Mouse (Mus musculus): ENCODE measurements around the gene Col6a5.

GRCm38 (mm10) chr9:105929287-105929686, 31.2 kb downstream of the Col6a5 start:
- no peak for TF ChIP-seq CTCF (conservative IDR thresholded peaks at IDR 0.05 in 1 of 2, IDR thresholded peaks at IDR 0.05 in 1 of 2; ENCODE audit: low read depth in 2 of 2, low read length in 2 of 2)
- no peak for TF ChIP-seq EP300 (IDR thresholded peaks at IDR 0.05; ENCODE audit: low read length)
- no peak for TF ChIP-seq ZNF384 (IDR thresholded peaks at IDR 0.05; ENCODE audit: low read depth, low read length)
- no peak for TF ChIP-seq NELFE (IDR thresholded peaks at IDR 0.05; ENCODE audit: low read depth, low read length)
- no peak for TF ChIP-seq KAT2A (IDR thresholded peaks at IDR 0.05; ENCODE audit: insufficient replicate concordance, low read length)
- no peak for TF ChIP-seq USF2 (conservative IDR thresholded peaks at IDR 0.05; ENCODE audit: low read depth, low read length)
- no peak for TF ChIP-seq MAX (IDR thresholded peaks at IDR 0.05; ENCODE audit: low read length)
- TF ChIP-seq ZKSCAN1 (IDR thresholded peaks at IDR 0.05; ENCODE audit: borderline replicate concordance, low read depth, low read length): no peak
- TF ChIP-seq MAZ (IDR thresholded peaks at IDR 0.05; ENCODE audit: low read depth, low read length): no peak
- TF ChIP-seq POLR2A (IDR thresholded peaks at IDR 0.05; ENCODE audit: low read depth, low read length): no peak
- TF ChIP-seq MYC (IDR thresholded peaks at IDR 0.05; ENCODE audit: low read depth, low read length): no peak
- no peak for TF ChIP-seq MXI1 (IDR thresholded peaks at IDR 0.05; ENCODE audit: low read depth, low read length)
- no peak for TF ChIP-seq RAD21 (IDR thresholded peaks at IDR 0.05; ENCODE audit: low read depth, low read length)
- no peak for TF ChIP-seq ELF1 (IDR thresholded peaks at IDR 0.05; ENCODE audit: low read depth, low read length)

All from CH12.LX (cell line).